Mouse (Mus musculus): ENCODE measurements at regions not wholly inside any gene's neighbourhood (a gene's known extent, or its start where the extent isn't known, plus 50 kb on each side); places are given as distances from the start of the nearest gene placed in this dataset.

DNA sequence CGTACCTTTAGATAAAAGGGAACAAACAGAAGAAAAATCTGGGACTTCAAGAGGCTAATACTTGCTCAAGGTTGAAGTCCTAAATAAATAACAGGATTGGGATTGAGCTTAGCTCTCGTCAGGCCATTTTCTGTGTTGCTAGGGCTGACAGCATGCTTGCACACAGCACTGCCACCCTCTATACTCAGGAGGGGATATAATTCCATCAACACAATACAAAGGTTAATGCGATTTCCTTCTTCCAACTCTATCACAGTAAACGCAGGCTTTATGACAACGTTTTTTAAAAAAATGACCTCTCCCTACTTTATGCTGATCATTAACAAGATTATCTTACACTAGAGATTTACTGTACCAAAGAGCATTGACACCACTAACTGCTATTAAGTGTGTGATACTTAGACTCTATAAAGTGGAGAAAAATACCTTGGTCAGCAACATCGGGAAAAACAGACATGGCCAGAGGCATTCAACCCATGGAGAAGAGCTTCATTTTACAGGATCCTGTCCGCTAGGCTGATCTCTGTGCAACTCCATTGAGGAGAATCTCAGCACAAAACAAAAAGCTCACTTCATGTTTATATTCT lies 305.3 kb upstream of the Pbx1 start:
- ATAC-seq (replicated peaks; ENCODE audit: insufficient number of reproducible peaks, low FRiP score, low TSS enrichment), result no peak
- no peak overlapping the region for H3K27ac ChIP-seq (ENCODE audit: low read depth, low read length)
- H3K9me3 ChIP-seq (replicated peaks; ENCODE audit: control insufficient read depth, low read length), result no peaks in the 10 kb centered on the region
- H3K36me3 ChIP-seq (ENCODE audit: control insufficient read depth, insufficient read depth, low read length), result no peaks in the 10 kb centered on the region
- 78% methylated on average over 7 of the region's 7 CpGs for WGBS (ENCODE audit: insufficient replicate concordance)
- H3K27me3 ChIP-seq (ENCODE audit: control insufficient read depth, insufficient read depth, low read length), result no peaks in the 10 kb centered on the region
- H3K4me1 ChIP-seq (ENCODE audit: control insufficient read depth, insufficient read depth, low read length), result no peaks in the 10 kb centered on the region
- no peak overlapping the region for H3K4me2 ChIP-seq
- no peak overlapping the region for H3K9ac ChIP-seq (ENCODE audit: low read depth, low read length)
- H3K4me3 ChIP-seq (ENCODE audit: low read depth, low read length), result no peak overlapping the region

DNA sequence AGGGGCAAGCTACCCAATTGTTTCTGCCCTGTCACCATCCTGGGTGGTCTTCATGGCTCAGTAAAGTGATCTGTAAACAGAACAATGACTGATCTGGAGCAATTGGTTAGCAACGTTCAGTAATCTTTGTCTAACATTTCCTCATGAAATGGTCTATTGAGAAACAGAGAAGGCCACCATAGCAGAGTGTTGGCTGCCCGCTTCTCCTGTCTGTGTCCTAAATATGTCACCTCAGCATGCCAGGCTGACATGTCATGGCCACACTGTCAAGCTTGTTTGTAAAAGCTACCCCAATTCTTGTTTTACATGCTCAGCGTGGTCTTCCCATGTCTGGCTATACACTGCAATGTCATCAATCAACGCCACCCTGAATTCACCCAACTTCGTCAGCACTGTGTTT lies 301.0 kb upstream of the Pbx1 start:
- Histone ChIP-seq H3K27me3 (ENCODE audit: control insufficient read depth, insufficient read depth, low read length) (no peaks in the 10 kb centered on the region), H3K27ac (ENCODE audit: low read depth, low read length) (no peak overlapping the region), H3K9me3 (replicated peaks; ENCODE audit: control insufficient read depth, low read length) (no peaks in the 10 kb centered on the region), H3K36me3 (ENCODE audit: control insufficient read depth, insufficient read depth, low read length) (no peaks in the 10 kb centered on the region), H3K9ac (ENCODE audit: low read depth, low read length) (no peak overlapping the region), H3K4me1 (ENCODE audit: control insufficient read depth, insufficient read depth, low read length) (peaks cover 5% of the 10 kb centered on the region; the same call in 1 of the 2 replicates), H3K4me2 (no peak overlapping the region), H3K4me3 (ENCODE audit: low read depth, low read length) (no peak overlapping the region)
- no peak for ATAC-seq (replicated peaks; ENCODE audit: insufficient number of reproducible peaks, low FRiP score, low TSS enrichment)
- 71% methylated on average over 5 of the region's 5 CpGs for WGBS (ENCODE audit: insufficient replicate concordance)

DNA sequence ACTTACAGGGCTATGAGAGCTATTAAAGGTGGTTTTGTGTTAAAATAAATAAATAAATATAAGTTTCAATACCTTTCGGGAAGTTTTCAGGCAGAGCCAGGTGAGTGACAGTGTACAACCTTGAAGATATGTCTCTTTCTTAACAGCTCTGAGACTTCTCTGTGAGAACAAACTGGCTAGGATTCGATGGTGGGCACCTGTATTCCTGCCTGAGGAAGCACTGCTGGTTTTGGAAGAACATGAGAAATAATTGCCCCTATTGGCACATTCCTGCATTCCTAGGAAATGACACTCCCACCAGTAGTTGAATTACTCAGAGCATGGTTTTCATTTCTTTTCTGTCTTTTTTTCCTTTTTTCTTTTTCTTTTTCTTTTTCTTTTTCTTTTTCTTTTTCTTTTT lies 277.8 kb upstream of the Pbx1 start:
- Histone ChIP-seq H3K4me2 (peak overlapping the region; percentile 48), H3K36me3 (ENCODE audit: control insufficient read depth, insufficient read depth, low read length) (no peaks in the 10 kb centered on the region), H3K9me3 (replicated peaks; ENCODE audit: control insufficient read depth, low read length) (no peaks in the 10 kb centered on the region), H3K27me3 (ENCODE audit: control insufficient read depth, insufficient read depth, low read length) (no peaks in the 10 kb centered on the region), H3K4me1 (ENCODE audit: control insufficient read depth, insufficient read depth, low read length) (peaks cover 5% of the 10 kb centered on the region; the same call in 1 of the 2 replicates), H3K27ac (ENCODE audit: low read depth, low read length) (peak overlapping the region; percentile 80), H3K4me3 (ENCODE audit: low read depth, low read length) (no peak overlapping the region), H3K9ac (ENCODE audit: low read depth, low read length) (no peak overlapping the region)
- ATAC-seq (replicated peaks; ENCODE audit: insufficient number of reproducible peaks, low FRiP score, low TSS enrichment), result no peak
- 68% methylated on average over 2 of the region's 2 CpGs for WGBS (ENCODE audit: insufficient replicate concordance)

DNA sequence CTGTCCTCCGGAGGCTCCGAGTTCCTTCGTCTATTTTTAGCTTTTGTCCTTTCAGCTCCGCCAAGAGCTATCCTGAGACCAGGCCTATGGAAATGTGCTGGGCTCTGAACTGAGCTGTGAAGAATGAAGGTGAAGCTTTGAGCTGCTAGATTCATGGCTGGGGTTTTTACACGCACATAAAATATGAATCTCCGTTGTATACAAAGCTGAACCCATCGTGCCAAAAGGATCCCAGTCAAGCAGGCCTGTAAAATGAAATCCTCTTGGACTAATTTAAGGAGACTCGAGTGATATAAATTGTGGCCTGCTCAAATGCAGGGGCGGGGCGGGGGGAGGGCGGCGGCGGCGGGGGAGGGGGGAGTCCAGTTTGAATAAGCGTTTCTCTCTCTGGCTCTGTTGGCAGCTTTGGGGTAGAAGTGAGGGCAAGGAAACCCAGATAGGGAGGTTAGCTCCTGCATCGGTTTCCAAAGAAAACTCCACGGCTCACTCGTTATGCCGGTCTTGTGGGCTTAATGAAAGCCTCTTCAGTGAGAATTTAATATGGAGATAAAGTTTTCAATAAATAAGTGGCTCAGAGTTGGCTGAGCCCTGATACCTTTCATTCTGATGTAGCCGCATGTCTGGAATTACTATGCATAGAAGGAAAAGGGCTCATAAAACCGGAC lies 277.1 kb upstream of the Pbx1 start:
- WGBS (ENCODE audit: insufficient replicate concordance), result 11% methylated on average over 21 of the region's 21 CpGs

DNA sequence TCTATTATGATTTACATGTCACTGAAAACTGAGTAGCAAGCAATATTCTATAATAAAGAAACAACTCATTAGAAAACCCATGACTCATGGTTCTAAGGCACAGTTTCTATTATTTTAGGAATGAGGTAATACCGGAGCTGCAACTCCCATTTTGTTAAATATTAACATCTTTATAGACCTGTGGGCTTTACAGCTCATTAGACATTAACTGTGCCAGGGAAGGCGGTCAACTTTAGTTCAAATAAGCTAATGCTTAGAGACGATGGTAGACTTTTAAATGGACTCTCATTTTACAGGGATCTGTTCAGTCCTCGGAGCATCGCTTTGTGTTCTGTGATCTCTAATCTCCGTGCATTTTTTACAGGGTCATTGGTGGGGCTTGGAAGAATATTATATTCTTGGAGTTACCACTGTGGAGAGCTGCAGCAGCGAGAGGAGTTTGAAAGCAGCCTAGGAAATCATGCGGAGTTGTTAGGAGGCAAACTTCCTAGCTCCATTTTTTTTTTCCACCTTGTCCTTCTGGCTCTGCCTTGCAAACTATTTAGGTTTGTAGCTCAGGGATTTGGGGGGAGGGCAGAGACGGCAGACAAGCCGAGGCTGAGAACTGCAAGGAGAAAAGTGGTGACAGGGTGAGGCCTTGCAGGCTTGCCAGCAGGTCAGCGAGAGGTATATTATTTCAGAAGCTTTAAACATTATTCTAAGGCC lies 276.2 kb upstream of the Pbx1 start:
- Histone ChIP-seq H3K27ac (ENCODE audit: low read depth, low read length) (peak overlapping the region; percentile 80), H3K27me3 (ENCODE audit: control insufficient read depth, insufficient read depth, low read length) (no peaks in the 10 kb centered on the region), H3K4me1 (ENCODE audit: control insufficient read depth, insufficient read depth, low read length) (peaks cover 5% of the 10 kb centered on the region; the same call in 1 of the 2 replicates), H3K4me2 (peak overlapping the region; percentile 48), H3K9ac (ENCODE audit: low read depth, low read length) (no peak overlapping the region), H3K36me3 (ENCODE audit: control insufficient read depth, insufficient read depth, low read length) (no peaks in the 10 kb centered on the region), H3K4me3 (ENCODE audit: low read depth, low read length) (no peak overlapping the region), H3K9me3 (replicated peaks; ENCODE audit: control insufficient read depth, low read length) (no peaks in the 10 kb centered on the region)
- ATAC-seq (replicated peaks; ENCODE audit: insufficient number of reproducible peaks, low FRiP score, low TSS enrichment), result peak; percentile 59; the same call in 1 of the 2 replicates
- 27% methylated on average over 11 of the region's 11 CpGs for WGBS (ENCODE audit: insufficient replicate concordance)

More for the DNA sequence above, 277.1 kb upstream of the Pbx1 start:
- Histone ChIP-seq H3K9me3 (replicated peaks; ENCODE audit: control insufficient read depth, low read length) (no peaks in the 10 kb centered on the region), H3K27me3 (ENCODE audit: control insufficient read depth, insufficient read depth, low read length) (no peaks in the 10 kb centered on the region), H3K27ac (ENCODE audit: low read depth, low read length) (peak overlapping the region; percentile 80), H3K36me3 (ENCODE audit: control insufficient read depth, insufficient read depth, low read length) (no peaks in the 10 kb centered on the region), H3K4me3 (ENCODE audit: low read depth, low read length) (no peak overlapping the region), H3K9ac (ENCODE audit: low read depth, low read length) (0 out of 2 replicates have a peak overlapping the region, but pooled peaks have one; percentile 13), H3K4me2 (peak overlapping the region; percentile 48), H3K4me1 (ENCODE audit: control insufficient read depth, insufficient read depth, low read length) (peaks cover 5% of the 10 kb centered on the region; the same call in 1 of the 2 replicates)
- ATAC-seq (replicated peaks; ENCODE audit: insufficient number of reproducible peaks, low FRiP score, low TSS enrichment), result peak; percentile 80

DNA sequence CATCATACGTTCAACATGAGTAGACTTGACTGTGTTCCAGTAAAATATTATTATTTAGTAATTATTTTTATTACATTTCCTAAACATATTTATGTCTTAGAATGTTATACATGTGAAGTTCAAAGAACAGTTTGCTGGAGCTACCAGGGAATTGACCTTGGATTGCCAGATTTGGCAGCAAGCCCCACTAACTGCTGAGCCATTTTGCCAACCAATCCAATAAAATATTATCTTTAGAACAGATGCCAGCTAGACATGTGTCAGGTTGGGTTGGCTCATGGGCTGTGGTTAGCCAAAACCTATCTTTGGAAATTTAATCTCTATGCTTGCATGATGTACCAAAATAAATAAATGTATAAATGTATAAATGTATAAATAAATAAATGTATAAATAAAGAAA lies 265.3 kb upstream of the Pbx1 start:
- no peak overlapping the region for H3K9ac ChIP-seq (ENCODE audit: low read depth, low read length)
- no peak overlapping the region for H3K4me2 ChIP-seq
- 78% methylated on average over 1 of the region's 1 CpGs for WGBS (ENCODE audit: insufficient replicate concordance)
- no peaks in the 10 kb centered on the region for H3K27me3 ChIP-seq (ENCODE audit: control insufficient read depth, insufficient read depth, low read length)
- ATAC-seq (replicated peaks; ENCODE audit: insufficient number of reproducible peaks, low FRiP score, low TSS enrichment), result no peak
- H3K9me3 ChIP-seq (replicated peaks; ENCODE audit: control insufficient read depth, low read length), result no peaks in the 10 kb centered on the region
- no peak overlapping the region for H3K27ac ChIP-seq (ENCODE audit: low read depth, low read length)
- H3K4me3 ChIP-seq (ENCODE audit: low read depth, low read length), result no peak overlapping the region
- no peaks in the 10 kb centered on the region for H3K36me3 ChIP-seq (ENCODE audit: control insufficient read depth, insufficient read depth, low read length)
- no peaks in the 10 kb centered on the region for H3K4me1 ChIP-seq (ENCODE audit: control insufficient read depth, insufficient read depth, low read length)

DNA sequence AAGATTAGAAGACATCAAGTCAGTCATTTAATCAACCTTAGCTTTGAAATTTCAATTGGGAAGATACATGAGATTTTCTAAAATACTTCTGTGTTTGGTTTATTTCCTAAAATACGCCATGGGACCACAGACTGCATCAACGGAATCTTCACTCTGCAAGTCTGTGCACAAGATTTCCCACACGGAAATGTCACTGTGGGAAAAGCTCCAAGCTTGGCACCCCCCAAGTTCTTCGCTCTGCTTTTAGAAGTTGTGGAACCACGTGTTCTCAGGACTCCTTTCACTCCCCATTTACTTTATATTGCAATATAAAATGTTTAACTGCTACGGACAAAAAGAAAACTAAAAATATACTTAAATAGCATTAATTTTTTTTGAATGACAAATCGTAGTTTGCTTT lies 254.8 kb upstream of the Pbx1 start:
- 79% methylated on average over 7 of the region's 7 CpGs for WGBS (ENCODE audit: insufficient replicate concordance)
- H3K9ac ChIP-seq (ENCODE audit: low read depth, low read length), result no peak overlapping the region
- no peak overlapping the region for H3K27ac ChIP-seq (ENCODE audit: low read depth, low read length)
- H3K9me3 ChIP-seq (replicated peaks; ENCODE audit: control insufficient read depth, low read length), result no peaks in the 10 kb centered on the region
- H3K4me1 ChIP-seq (ENCODE audit: control insufficient read depth, insufficient read depth, low read length), result no peaks in the 10 kb centered on the region
- H3K27me3 ChIP-seq (ENCODE audit: control insufficient read depth, insufficient read depth, low read length), result no peaks in the 10 kb centered on the region
- no peaks in the 10 kb centered on the region for H3K36me3 ChIP-seq (ENCODE audit: control insufficient read depth, insufficient read depth, low read length)
- no peak overlapping the region for H3K4me3 ChIP-seq (ENCODE audit: low read depth, low read length)
- no peak overlapping the region for H3K4me2 ChIP-seq
- no peak for ATAC-seq (replicated peaks; ENCODE audit: insufficient number of reproducible peaks, low FRiP score, low TSS enrichment)

DNA sequence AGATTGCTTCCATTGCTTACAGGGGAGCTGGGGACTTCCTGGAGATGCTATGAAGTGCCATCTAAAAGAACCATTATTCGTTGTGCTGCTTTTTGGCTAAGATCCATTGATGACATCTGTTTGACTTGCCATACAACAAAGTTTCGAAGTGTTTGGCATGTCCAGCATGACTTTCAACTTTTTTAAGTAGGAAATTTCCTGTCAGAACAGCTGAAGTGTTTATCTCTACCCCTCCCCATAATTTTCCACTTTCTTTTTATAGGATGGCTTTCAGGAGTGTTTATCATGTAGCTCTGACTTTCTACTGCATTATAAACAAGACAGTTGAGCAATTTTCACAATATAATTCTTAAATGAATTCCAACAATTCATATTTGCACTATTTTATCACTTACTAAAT lies 253.1 kb upstream of the Pbx1 start:
- H3K27ac ChIP-seq (ENCODE audit: low read depth, low read length), result no peak overlapping the region
- H3K9me3 ChIP-seq (replicated peaks; ENCODE audit: control insufficient read depth, low read length), result no peaks in the 10 kb centered on the region
- H3K4me1 ChIP-seq (ENCODE audit: control insufficient read depth, insufficient read depth, low read length), result no peaks in the 10 kb centered on the region
- WGBS (ENCODE audit: insufficient replicate concordance), result 68% methylated on average over 2 of the region's 2 CpGs
- no peak for ATAC-seq (replicated peaks; ENCODE audit: insufficient number of reproducible peaks, low FRiP score, low TSS enrichment)
- no peaks in the 10 kb centered on the region for H3K27me3 ChIP-seq (ENCODE audit: control insufficient read depth, insufficient read depth, low read length)
- H3K9ac ChIP-seq (ENCODE audit: low read depth, low read length), result no peak overlapping the region
- H3K4me2 ChIP-seq, result no peak overlapping the region
- H3K36me3 ChIP-seq (ENCODE audit: control insufficient read depth, insufficient read depth, low read length), result no peaks in the 10 kb centered on the region
- no peak overlapping the region for H3K4me3 ChIP-seq (ENCODE audit: low read depth, low read length)
